Mouse (Mus musculus) frontal cortex, postnatal 36 days (tissue): Measurements from ENCODE around the gene Emc8.
"Not testable (repeated sequence)": the region's sequence is repeated elsewhere in the genome, so short reads cannot be mapped to it uniquely, and the experiment has no call there.

Experiments used
- DNase-seq, 2 experiments: peaks; one replicate each; pipeline ENCODE4 v3.0.0; 2022; ENCODE audit warnings: low spot score in 2 of 2

Emc8 gene

GRCm38 (mm10) chr8:120685097-120685496, 16.7 kb upstream of the Emc8 start:
- no peak for DNase-seq

- no peak for DNase-seq
Observed at GRCm38 (mm10) chr8:120684082-120684481, 15.7 kb upstream of the Emc8 start.

- DNase-seq: peak in 1 of 2 experiments; percentile 47
Observed at GRCm38 (mm10) chr8:120683602-120684001, 15.2 kb upstream of the Emc8 start.

GRCm38 (mm10) chr8:120681113-120681512, 12.7 kb upstream of the Emc8 start:
- no peak for DNase-seq

- DNase-seq: not testable (repeated sequence)
Observed at GRCm38 (mm10) chr8:120680405-120680804, 12.0 kb upstream of the Emc8 start.

- DNase-seq: no peak
Observed at GRCm38 (mm10) chr8:120679629-120680387, 11.4 kb upstream of the Emc8 start.

- DNase-seq: peak; percentile 83 to 87
Observed at GRCm38 (mm10) chr8:120678447-120678846, 10.1 kb upstream of the Emc8 start.

- no peak for DNase-seq
Observed at GRCm38 (mm10) chr8:120675718-120676117, 7.3 kb upstream of the Emc8 start.

GRCm38 (mm10) chr8:120673298-120673697, 4.9 kb upstream of the Emc8 start:
- DNase-seq: peak in 1 of 2 experiments; percentile 33

GRCm38 (mm10) chr8:120672626-120673229, 4.4 kb upstream of the Emc8 start:
- no peak for DNase-seq

GRCm38 (mm10) chr8:120671775-120672174, 3.4 kb upstream of the Emc8 start:
- no peak for DNase-seq

- DNase-seq: peak; percentile 84 to 88
Observed at GRCm38 (mm10) chr8:120667561-120668373, 606 bp downstream of the Emc8 start, which contains the start of the genes Gm27021 and Cox4i1. Gm27021 (minus strand) TSS chr8:120668079. Cox4i1 (plus strand) TSS chr8:120668222.

GRCm38 (mm10) chr8:120666807-120667470, 1.4 kb downstream of the Emc8 start:
- no peak for DNase-seq

- DNase-seq: no peak
Observed at GRCm38 (mm10) chr8:120665726-120666455, 2.5 kb downstream of the Emc8 start.

- no peak for DNase-seq
Observed at GRCm38 (mm10) chr8:120664566-120664965, 3.8 kb downstream of the Emc8 start.

GRCm38 (mm10) chr8:120657415-120657814, 11.0 kb downstream of the Emc8 start:
- DNase-seq: no peak

GRCm38 (mm10) chr8:120656322-120657052, 11.9 kb downstream of the Emc8 start:
- no peak for DNase-seq

GRCm38 (mm10) chr8:120647532-120647931, 20.8 kb downstream of the Emc8 start, which contains the start of gene 1190005I06Rik:
1190005I06Rik (minus strand) TSS chr8:120647632.
- no peak for DNase-seq

GRCm38 (mm10) chr8:120644663-120645062, 23.7 kb downstream of the Emc8 start:
- DNase-seq: peak; percentile 66 to 70

GRCm38 (mm10) chr8:120642031-120642662, 26.2 kb downstream of the Emc8 start:
- no peak for DNase-seq
